8 mouse cellular contexts compared by ENCODE assay signal in genomic region chr17:56463500-56463899, GRCm38 (mm10). TPM values are rescaled to one million over a fixed set of nuclear protein-coding genes. Genes with fewer than 3 reads are reported as not detected.
A peak's percentile ranks its signal among the peaks of the same experiment; 100 is the strongest.
DNase-seq lines count a peak whose midpoint lies in the region; ATAC-seq and TF ChIP-seq lines count a peak whose summit lies in the region.
"Had no signal": no experiment of that assay in that cellular context is flagged by ENCODE, and none has a peak within 500 bp of the region (broad histone marks: within the 10 kb centered on the region; RNA-seq: fewer than 3 reads in every experiment).

No protein-coding gene starts in this region.

- peak overlapping the region; percentile 67; the same call in 1 of the 2 replicates for H3K4me2 ChIP-seq in kidney, embryonic 16.5 days (replicated peaks; ENCODE audit: low read depth, low read length)
- peak overlapping the region; percentile 96; the same call in 1 of the 2 replicates for H3K4me2 ChIP-seq in forebrain, embryonic 11.5 days (ENCODE audit: low read depth, low read length, severe bottlenecking)
- H3K4me2 ChIP-seq in limb, embryonic 12.5 days, result peak overlapping the region; percentile 89
- H3K4me2 ChIP-seq in myocyte (ENCODE audit: low read depth), result peak overlapping the region; percentile 67

- no peak for ATAC-seq in kidney, embryonic 16.5 days (ENCODE audit: low FRiP score, low TSS enrichment)
- no peak for ATAC-seq in forebrain, embryonic 11.5 days (replicated peaks; ENCODE audit: low FRiP score)
- no peak for ATAC-seq in limb, embryonic 12.5 days (ENCODE audit: insufficient number of reproducible peaks, insufficient read depth, low FRiP score, low TSS enrichment, low read depth)

- peak overlapping the region; percentile 93 for H3K27ac ChIP-seq in kidney, embryonic 16.5 days (ENCODE audit: low read length)
- H3K27ac ChIP-seq in forebrain, embryonic 11.5 days (ENCODE audit: low read depth, low read length), result peak overlapping the region; percentile 92
- H3K27ac ChIP-seq in limb, embryonic 12.5 days, result peak overlapping the region; percentile 98

- DNase-seq in kidney, adult 8-10 months, result no peak
- no peak for DNase-seq in forebrain, embryonic 11.5 days (ENCODE audit: low spot score)
- no peak for DNase-seq in cerebellum, adult 11-12 months
- no peak for DNase-seq in frontal cortex, postnatal 25 days (ENCODE audit: low spot score in 2 of 2)

- H3ac ChIP-seq in myocyte (ENCODE audit: control insufficient read depth, insufficient read length), result no peak overlapping the region

- TF ChIP-seq POLR2A in myocyte (IDR thresholded peaks at IDR 0.05; ENCODE audit: insufficient read length, low read depth), result no peak

- H3K4me3 ChIP-seq in kidney, embryonic 16.5 days (ENCODE audit: low read length), result no peak overlapping the region
- H3K4me3 ChIP-seq in forebrain, embryonic 11.5 days (ENCODE audit: low read depth, low read length), result no peak overlapping the region
- H3K4me3 ChIP-seq in limb, embryonic 12.5 days (replicated peaks), result no peak overlapping the region; the same call in 1 of the 2 replicates
- H3K4me3 ChIP-seq in myocyte, result peak overlapping the region; percentile 35

- peaks cover 58% of the 10 kb centered on the region for H3K79me2 ChIP-seq in myocyte (ENCODE audit: control insufficient read depth, insufficient read depth)

- peak overlapping the region; percentile 57; the same call in 1 of the 2 replicates for H3K9ac ChIP-seq in kidney, embryonic 16.5 days (replicated peaks; ENCODE audit: low read length)
- peak overlapping the region; percentile 29; the same call in 1 of the 2 replicates for H3K9ac ChIP-seq in forebrain, embryonic 11.5 days (ENCODE audit: low read length)
- H3K9ac ChIP-seq in limb, embryonic 12.5 days (replicated peaks), result peak overlapping the region; percentile 23; the same call in 1 of the 2 replicates

- H3K36me3 ChIP-seq in kidney, embryonic 16.5 days (ENCODE audit: insufficient read depth, low read length), result 0 out of 2 replicates have a peak, but pooled peaks cover 2% of the 10 kb centered on the region
- H3K36me3 ChIP-seq in forebrain, embryonic 11.5 days (ENCODE audit: control insufficient read depth, insufficient read depth, low read length), result peaks cover under 1% of the 10 kb centered on the region; the same call in 1 of the 2 replicates
- H3K36me3 ChIP-seq in limb, embryonic 12.5 days, result peaks cover 4% of the 10 kb centered on the region; the same call in 1 of the 2 replicates
- no peaks in the 10 kb centered on the region for H3K36me3 ChIP-seq in myocyte (ENCODE audit: control insufficient read depth, insufficient read depth)

- H3K27me3 ChIP-seq in kidney, embryonic 16.5 days (ENCODE audit: insufficient read depth, low read length), result no peaks in the 10 kb centered on the region
- no peaks in the 10 kb centered on the region for H3K27me3 ChIP-seq in forebrain, embryonic 11.5 days (ENCODE audit: control insufficient read depth, insufficient read depth, low read length)
- H3K27me3 ChIP-seq in limb, embryonic 12.5 days, result no peaks in the 10 kb centered on the region
- no peaks in the 10 kb centered on the region for H3K27me3 ChIP-seq in myocyte (ENCODE audit: control insufficient read depth, insufficient read depth, insufficient read length)

- H3K4me1 ChIP-seq in kidney, embryonic 16.5 days (ENCODE audit: insufficient read depth, low read length), result peaks cover 52% of the 10 kb centered on the region
- peaks cover 20% of the 10 kb centered on the region for H3K4me1 ChIP-seq in forebrain, embryonic 11.5 days (replicated peaks; ENCODE audit: control insufficient read depth, insufficient read depth, low read length)
- peaks cover 64% of the 10 kb centered on the region for H3K4me1 ChIP-seq in limb, embryonic 12.5 days (replicated peaks)

- 0 out of 2 replicates have a peak, but pooled peaks cover 2% of the 10 kb centered on the region for H3K9me3 ChIP-seq in kidney, embryonic 16.5 days (ENCODE audit: low read length)
- no peaks in the 10 kb centered on the region for H3K9me3 ChIP-seq in forebrain, embryonic 11.5 days (ENCODE audit: control insufficient read depth, low read length)
- no peaks in the 10 kb centered on the region for H3K9me3 ChIP-seq in limb, embryonic 12.5 days

- WGBS in kidney, embryonic 16.5 days, result 28% methylated on average over 1 of the region's 1 CpGs
- WGBS in forebrain, embryonic 11.5 days, result 64% methylated on average over 1 of the region's 1 CpGs
- 16% methylated on average over 1 of the region's 1 CpGs for WGBS in limb, embryonic 12.5 days

TF ChIP-seq in myocyte, 11 proteins besides CTCF, POLR2A, EP300 and RAD21:
- TF ChIP-seq MYOG (IDR thresholded peaks at IDR 0.05; ENCODE audit: control insufficient read depth in 1 of 3, insufficient read depth in 1 of 3, insufficient read length in 2 of 3, low read depth in 2 of 3) (no peak), POLR2AphosphoS2 (IDR thresholded peaks at IDR 0.05; ENCODE audit: insufficient read length, low read depth) (no peak), MYOD1 (IDR thresholded peaks at IDR 0.05; ENCODE audit: control insufficient read depth in 1 of 3, insufficient read length in 2 of 3, low read depth in 2 of 3) (no peak), USF1 (IDR thresholded peaks at IDR 0.05; ENCODE audit: low read depth) (no peak), SRF (IDR thresholded peaks at IDR 0.05; ENCODE audit: control insufficient read depth, insufficient read length, low read depth) (no peak), CEBPB (IDR thresholded peaks at IDR 0.05; ENCODE audit: insufficient read depth, poor library complexity, severe bottlenecking) (no peak), TCF3 (IDR thresholded peaks at IDR 0.05; ENCODE audit: insufficient read length, low read depth) (no peak), MAX (IDR thresholded peaks at IDR 0.05; ENCODE audit: low read depth) (no peak), TCF12 (IDR thresholded peaks at IDR 0.05; ENCODE audit: insufficient read depth, poor library complexity, severe bottlenecking) (no peak)

RNA-seq across cellular contexts. Expression of gene Ptprs, which starts 12.8 kb away (rescaled TPM):
- polyA plus RNA-seq in kidney, embryonic 16.5 days (2015; fragmentation: Nextera tagmentation; extraction: Ambion mirVana), result 76.1 and 87.2 TPM in 2 replicates
- 210 and 218 TPM in 2 replicates for polyA plus RNA-seq in forebrain, embryonic 11.5 days (2014; fragmentation: Nextera tagmentation; extraction: Ambion mirVana)
- polyA plus RNA-seq in limb, embryonic 12.5 days (2016; fragmentation: Nextera tagmentation; extraction: Ambion mirVana), result 113 and 126 TPM in 2 replicates
- polyA plus RNA-seq in myocyte (2012; fragmentation: generic; extraction: Trizol), result 116 TPM

RNA-seq across cellular contexts. Expression of gene Znrf4, which starts 48.7 kb away (rescaled TPM):
- not detected in 2 replicates for polyA plus RNA-seq in kidney, embryonic 16.5 days (2015; fragmentation: Nextera tagmentation; extraction: Ambion mirVana)
- not detected in 2 replicates for polyA plus RNA-seq in forebrain, embryonic 11.5 days (2014; fragmentation: Nextera tagmentation; extraction: Ambion mirVana)
- polyA plus RNA-seq in limb, embryonic 12.5 days (2016; fragmentation: Nextera tagmentation; extraction: Ambion mirVana), result not detected in 2 replicates
- polyA plus RNA-seq in myocyte (2012; fragmentation: generic; extraction: Trizol), result not detected
- polyA plus RNA-seq: urinary bladder, adult 2 months had no signal
